Mouse (Mus musculus): ENCODE measurements around the gene Ttll12. TPM values are rescaled to one million over a fixed set of nuclear protein-coding genes. Genes with fewer than 3 reads are reported as not detected.
A peak's percentile ranks its signal among the peaks of the same experiment; 100 is the strongest.

Ttll12 gene
- total and polyA plus RNA-seq, 3 experiments, result 4.5 to 9.9 (median 5.5) TPM

- H3K27ac ChIP-seq, result peak overlapping the region; percentile 91
- peaks cover 16% of the 10 kb centered on the region for H3K4me1 ChIP-seq (ENCODE audit: control insufficient read depth, insufficient read depth, low read length)
- no peaks in the 10 kb centered on the region for H3K27me3 ChIP-seq (ENCODE audit: control insufficient read depth, insufficient read depth, low read length)
- H3K79me2 ChIP-seq (replicated peaks; ENCODE audit: control insufficient read depth, insufficient read depth, low read length), result peaks cover 2% of the 10 kb centered on the region; the same call in 1 of the 2 replicates
- peaks cover 4% of the 10 kb centered on the region; the same call in 1 of the 2 replicates for H3K36me3 ChIP-seq (ENCODE audit: control insufficient read depth, insufficient read depth, low read length)
- WGBS, result 3% methylated on average over 26 of the region's 26 CpGs
- H3K4me3 ChIP-seq, result peak overlapping the region; percentile 66
- H3K9ac ChIP-seq (ENCODE audit: low read depth, low read length), result peak overlapping the region; percentile 66
- no peak for DNase-seq
- TF ChIP-seq EP300 (IDR thresholded peaks at IDR 0.05; ENCODE audit: insufficient read depth, low read depth, low read length) (no peak), CTCF (IDR thresholded peaks at IDR 0.05) (no peak), POLR2A (IDR thresholded peaks at IDR 0.05; ENCODE audit: insufficient read depth, low read depth, low read length) (no peak)
- intact Hi-C loops (cut with DNase I), result loop anchor here (5.0 kb wide), 1 partner anchor 35 kb away; the partner anchor contains the start of genes Mcat and Tspo
Observed at GRCm38 (mm10) chr15:83527092-83527437, 67.9 kb downstream of the Ttll12 start.

- 1% methylated on average over 45 of the region's 45 CpGs for WGBS
- Histone ChIP-seq H3K4me3 (peak within 1 kb of the TSS; percentile 66), H3K79me2 (replicated peaks; ENCODE audit: control insufficient read depth, insufficient read depth, low read length) (peaks cover 2% of the 10 kb centered on the region; the same call in 1 of the 2 replicates), H3K9ac (ENCODE audit: low read depth, low read length) (peak within 1 kb of the TSS; percentile 66), H3K36me3 (ENCODE audit: control insufficient read depth, insufficient read depth, low read length) (peaks cover 4% of the 10 kb centered on the region; the same call in 1 of the 2 replicates), H3K27me3 (ENCODE audit: control insufficient read depth, insufficient read depth, low read length) (no peaks in the 10 kb centered on the region), H3K4me1 (ENCODE audit: control insufficient read depth, insufficient read depth, low read length) (peaks cover 16% of the 10 kb centered on the region), H3K27ac (peak within 1 kb of the TSS; percentile 91)
- TF ChIP-seq EP300 (IDR thresholded peaks at IDR 0.05; ENCODE audit: insufficient read depth, low read depth, low read length), result no peak
- peak; percentile 82 for TF ChIP-seq POLR2A (IDR thresholded peaks at IDR 0.05; ENCODE audit: insufficient read depth, low read depth, low read length)
- intact Hi-C loops (cut with DNase I), result loop anchor here (5.0 kb wide), 1 partner anchor 36 kb away; the partner anchor contains the start of genes Mcat and Tspo
- peak; percentile 83 to 84 for DNase-seq
Observed at GRCm38 (mm10) chr15:83526424-83527091, 68.4 kb downstream of the Ttll12 start, which contains the start of gene Bik. Gene Bik, plus strand, starts transcription at chr15:83526862.

Other genes starting within 250 kb of the Ttll12 start
- 1 to 10 TPM; 9.6 to 9.8 TPM for gene Arfgap3, start 244.9 kb downstream of the Ttll12 start, total RNA-seq (2021)
- 12.2 and 13.1 TPM in 2 replicates for gene Arfgap3, start 244.9 kb downstream of the Ttll12 start, polyA plus RNA-seq (2012; rRNA removed)
- gene Pacsin2, start 130.6 kb downstream of the Ttll12 start, total RNA-seq (2021), result 100 to 1,000 TPM; 200 to 246 TPM
- gene Pacsin2, start 130.6 kb downstream of the Ttll12 start, polyA plus RNA-seq (2012; rRNA removed), result 111 and 169 TPM in 2 replicates
- 10 to 100 TPM; 52.1 to 62.9 TPM for gene Ttll1, start 84.3 kb downstream of the Ttll12 start, total RNA-seq (2021)
- 37.6 and 41.3 TPM in 2 replicates for gene Ttll1, start 84.3 kb downstream of the Ttll12 start, polyA plus RNA-seq (2012; rRNA removed)
- gene Bik, start 68.3 kb downstream of the Ttll12 start, total RNA-seq (2021), result 10 to 100 TPM in 1 of 2 experiments, 1 to 10 TPM in 1; 8.3 to 10.9 TPM
- 11.7 and 21.8 TPM in 2 replicates for gene Bik, start 68.3 kb downstream of the Ttll12 start, polyA plus RNA-seq (2012; rRNA removed)
- 10 to 100 TPM; 61.2 to 61.8 TPM for gene Tspo, start 31.6 kb downstream of the Ttll12 start, total RNA-seq (2021)
- gene Tspo, start 31.6 kb downstream of the Ttll12 start, polyA plus RNA-seq (2012; rRNA removed), result 101 and 154 TPM in 2 replicates
- gene Mcat, start 31.4 kb downstream of the Ttll12 start, total RNA-seq (2021), result 10 to 100 TPM; 38.7 to 40.8 TPM
- 32.2 and 41.4 TPM in 2 replicates for gene Mcat, start 31.4 kb downstream of the Ttll12 start, polyA plus RNA-seq (2012; rRNA removed)
- gene Scube1, start 129.9 kb upstream of the Ttll12 start, total RNA-seq (2021), result 1 to 10 TPM in 1 of 2 experiments, under 1 TPM in 1; 0.65 to 1.3 TPM
- 2.2 and 3.0 TPM in 2 replicates for gene Scube1, start 129.9 kb upstream of the Ttll12 start, polyA plus RNA-seq (2012; rRNA removed)
- not detected for gene Mpped1, start 184.3 kb upstream of the Ttll12 start, total RNA-seq (2021)
- not detected in 2 replicates for gene Mpped1, start 184.3 kb upstream of the Ttll12 start, polyA plus RNA-seq (2012; rRNA removed)